Mouse (Mus musculus): ENCODE data around the gene Cdc42ep5.

Cdc42ep5 gene

GRCm38 (mm10) chr7:4127894-4128293 is 36.8 kb downstream of the Cdc42ep5 start:
- peak in 1 of 2 experiments; percentile 18 for DNase-seq (ENCODE audit: low spot score in 2 of 2)

GRCm38 (mm10) chr7:4126992-4127785 is 37.5 kb downstream of the Cdc42ep5 start:
- peak in 1 of 2 experiments; percentile 36 for DNase-seq (ENCODE audit: low spot score in 2 of 2)

GRCm38 (mm10) chr7:4125306-4125705 is 39.4 kb downstream of the Cdc42ep5 start:
- peak in 1 of 2 experiments; percentile 37 for DNase-seq (ENCODE audit: low spot score in 2 of 2)

GRCm38 (mm10) chr7:4124856-4125255 is 39.8 kb downstream of the Cdc42ep5 start:
- no peak for DNase-seq (ENCODE audit: low spot score in 2 of 2)

- DNase-seq (ENCODE audit: low spot score in 2 of 2), result peak; percentile 93 to 97
These were observed 40.3 kb downstream of the Cdc42ep5 start for GRCm38 (mm10) chr7:4124315-4124759.

- peak; percentile 93 for DNase-seq (ENCODE audit: low spot score in 2 of 2)
These were observed 40.9 kb downstream of the Cdc42ep5 start for GRCm38 (mm10) chr7:4123732-4124131.

GRCm38 (mm10) chr7:4122783-4123182 is 41.9 kb downstream of the Cdc42ep5 start:
- peak; percentile 46 to 59 for DNase-seq (ENCODE audit: low spot score in 2 of 2)

- DNase-seq (ENCODE audit: low spot score in 2 of 2), result no peak
These were observed 42.4 kb downstream of the Cdc42ep5 start for GRCm38 (mm10) chr7:4122076-4122768.

GRCm38 (mm10) chr7:4119976-4120921 is 44.4 kb downstream of the Cdc42ep5 start:
- peak; percentile 84 to 86 for DNase-seq (ENCODE audit: low spot score in 2 of 2)

GRCm38 (mm10) chr7:4119344-4119902 is 45.2 kb downstream of the Cdc42ep5 start, which contains the start of gene Ttyh1:
Gene Ttyh1 (plus strand): TSS chr7:4119408.
- DNase-seq (ENCODE audit: low spot score in 2 of 2), result peak; percentile 82 to 84

- peak in 1 of 2 experiments; percentile 55 for DNase-seq (ENCODE audit: low spot score in 2 of 2)
These were observed 47.4 kb downstream of the Cdc42ep5 start for GRCm38 (mm10) chr7:4117050-4117814.

- DNase-seq (ENCODE audit: low spot score in 2 of 2), result peak; percentile 45 to 61
These were observed 52.9 kb downstream of the Cdc42ep5 start for GRCm38 (mm10) chr7:4111766-4112165.

- no peak for DNase-seq (ENCODE audit: low spot score in 2 of 2)
These were observed 61.2 kb downstream of the Cdc42ep5 start for GRCm38 (mm10) chr7:4103411-4103810.
